Mouse (Mus musculus): ENCODE data around the gene Gm21985. TPM values are rescaled to one million over a fixed set of nuclear protein-coding genes. Genes with fewer than 3 reads are reported as not detected.
"Not testable (repeated sequence)": the region's sequence is repeated elsewhere in the genome, so short reads cannot be mapped to it uniquely, and the experiment has no call there.

The Gm21985 gene
- polyA plus RNA-seq, 3 experiments from 2014 or later: not detected

- peak; percentile 67 for ATAC-seq
Measured at GRCm38 (mm10) chr2:112265448-112266241, 469 bp upstream of the Gm21985 start, which contains the start of gene Slc12a6. Gene Slc12a6, plus strand, starts transcription at chr2:112265825.

GRCm38 (mm10) chr2:112266780-112267179 is 666 bp downstream of the Gm21985 start:
- ATAC-seq: no peak

GRCm38 (mm10) chr2:112267547-112268269 is 1.6 kb downstream of the Gm21985 start:
- peak; percentile 14 for ATAC-seq

- ATAC-seq: no peak
Measured at GRCm38 (mm10) chr2:112270011-112270410, 3.9 kb downstream of the Gm21985 start.

GRCm38 (mm10) chr2:112272909-112273308 is 6.8 kb downstream of the Gm21985 start:
- ATAC-seq: no peak

GRCm38 (mm10) chr2:112273474-112273873 is 7.4 kb downstream of the Gm21985 start:
- no peak for ATAC-seq

GRCm38 (mm10) chr2:112276870-112277269 is 10.8 kb downstream of the Gm21985 start:
- ATAC-seq: no peak

- no peak for ATAC-seq
Measured at GRCm38 (mm10) chr2:112282846-112283245, 16.7 kb downstream of the Gm21985 start.

GRCm38 (mm10) chr2:112284363-112285030 is 18.4 kb downstream of the Gm21985 start:
- peak; percentile 65 for ATAC-seq

- ATAC-seq: no peak
Measured at GRCm38 (mm10) chr2:112285031-112285390, 18.9 kb downstream of the Gm21985 start.

GRCm38 (mm10) chr2:112286062-112286461 is 19.9 kb downstream of the Gm21985 start:
- ATAC-seq: not testable (repeated sequence)

GRCm38 (mm10) chr2:112287059-112287458 is 20.9 kb downstream of the Gm21985 start:
- ATAC-seq: no peak

- ATAC-seq: no peak
Measured at GRCm38 (mm10) chr2:112289507-112289906, 23.4 kb downstream of the Gm21985 start.

GRCm38 (mm10) chr2:112292823-112293222 is 26.7 kb downstream of the Gm21985 start:
- ATAC-seq: no peak

- ATAC-seq: no peak
Measured at GRCm38 (mm10) chr2:112296211-112296610, 30.1 kb downstream of the Gm21985 start.

- no peak for ATAC-seq
Measured at GRCm38 (mm10) chr2:112298221-112298620, 32.1 kb downstream of the Gm21985 start.

- ATAC-seq: peak; percentile 42
Measured at GRCm38 (mm10) chr2:112308671-112309070, 42.6 kb downstream of the Gm21985 start.

GRCm38 (mm10) chr2:112309161-112309600 is 43.1 kb downstream of the Gm21985 start:
- peak; percentile 60 for ATAC-seq

GRCm38 (mm10) chr2:112315638-112316037 is 49.5 kb downstream of the Gm21985 start:
- ATAC-seq: no peak

- ATAC-seq: no peak
Measured at GRCm38 (mm10) chr2:112318227-112318626, 52.1 kb downstream of the Gm21985 start.

- ATAC-seq: no peak
Measured at GRCm38 (mm10) chr2:112318905-112319304, 52.8 kb downstream of the Gm21985 start.

GRCm38 (mm10) chr2:112328069-112328777 is 62.1 kb downstream of the Gm21985 start:
- ATAC-seq: no peak
